Mouse (Mus musculus) stomach, embryonic 15.5 days (tissue): Measurements from ENCODE around the gene Dnm1. TPM values are rescaled to one million over a fixed set of nuclear protein-coding genes. Genes with fewer than 3 reads are reported as not detected.
A peak's percentile ranks its signal among the peaks of the same experiment; 100 is the strongest.

ENCODE experiments used
- ATAC-seq: fragments of 200-750 bp; cut with Nextera tagmentation; 2 replicates; pipeline ENCODE4 v1.8.0; 2017; ENCODE audit warnings: low read depth, moderate number of reproducible peaks, moderate TSS enrichment; ENCODE audit not compliant: insufficient read depth, low FRiP score
- H3K27ac ChIP-seq: fragments of 300-500 bp; sonication (generic); 2 replicates; pipeline ENCODE4 v1.5.1; 2015; ENCODE audit warnings: mild to moderate bottlenecking, inconsistent platforms
- H3K27me3 ChIP-seq: fragments of 300-500 bp; sonication (generic); replicated peaks from 2 replicates; pipeline ENCODE4 v1.6.1; 2015; ENCODE audit warnings: inconsistent platforms
- H3K36me3 ChIP-seq: fragments of 300-500 bp; sonication (generic); 2 replicates; pipeline ENCODE4 v1.6.1; 2015; ENCODE audit warnings: inconsistent platforms
- H3K4me1 ChIP-seq: fragments of 300-500 bp; sonication (generic); 2 replicates; pipeline ENCODE4 v1.6.1; 2015; ENCODE audit warnings: inconsistent platforms
- H3K4me2 ChIP-seq: fragments of 300-500 bp; sonication (generic); 2 replicates; pipeline ENCODE4 v1.6.1; 2015; ENCODE audit warnings: mild to moderate bottlenecking, inconsistent platforms
- H3K4me3 ChIP-seq: fragments of 300-500 bp; sonication (generic); replicated peaks from 2 replicates; pipeline ENCODE4 v1.5.1; 2015; ENCODE audit warnings: inconsistent platforms
- H3K9ac ChIP-seq: fragments of 300-500 bp; sonication (generic); 2 replicates; pipeline ENCODE4 v1.6.1; 2015; ENCODE audit warnings: inconsistent platforms
- H3K9me3 ChIP-seq: fragments of 300-500 bp; sonication (generic); 2 replicates; pipeline ENCODE4 v1.6.1; 2016; ENCODE audit warnings: inconsistent platforms
- WGBS: fragments of 180-500 bp; shearing (Covaris S2); methylation state at CpG from one replicate; pipeline ENCODE4 v1.1.7; 2015; 5-methylcytosine and 5-hydroxymethylcytosine counted together
- polyA plus RNA-seq: library from polyadenylated mRNA; unstranded; fragments of >200 nt; fragmentation: Nextera tagmentation; extraction: Ambion mirVana; gene quantifications from 2 replicates; pipeline ENCODE4 v1.2.1, GENCODE M21; 2015

Dnm1 gene
- polyA plus RNA-seq, 1 experiment from 2014 or later: 12.1 TPM

DNA sequence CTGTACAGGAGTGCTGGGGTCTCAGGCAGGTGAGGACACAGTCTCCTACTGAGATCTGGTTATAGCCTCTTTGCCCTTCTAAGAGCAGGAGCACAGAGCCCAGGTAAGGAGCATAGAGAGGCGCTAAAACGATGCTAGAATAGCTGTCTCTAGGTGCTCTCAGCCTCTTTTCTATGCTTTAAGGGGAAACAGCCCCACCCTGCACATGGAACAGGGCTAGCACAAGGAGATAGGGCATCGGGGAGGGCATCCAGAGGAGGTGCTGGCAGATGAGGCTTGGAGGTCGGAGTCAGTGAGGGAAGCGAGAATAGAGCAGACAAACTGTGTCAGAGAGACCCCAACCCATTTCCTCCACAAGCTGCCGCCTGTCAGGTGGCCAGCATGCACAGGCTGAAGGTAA, 6.1 kb downstream of the Dnm1 start:
- Histone ChIP-seq H3K9me3 (no peaks in the 10 kb centered on the region), H3K9ac (no peak overlapping the region), H3K36me3 (no peaks in the 10 kb centered on the region), H3K4me3 (no peak overlapping the region), H3K4me1 (peaks cover 14% of the 10 kb centered on the region), H3K27ac (no peak overlapping the region), H3K4me2 (no peak overlapping the region), H3K27me3 (0 out of 2 replicates have a peak, but pooled peaks cover 3% of the 10 kb centered on the region)
- 86% methylated on average over 6 of the region's 6 CpGs for WGBS
- no peak for ATAC-seq

DNA sequence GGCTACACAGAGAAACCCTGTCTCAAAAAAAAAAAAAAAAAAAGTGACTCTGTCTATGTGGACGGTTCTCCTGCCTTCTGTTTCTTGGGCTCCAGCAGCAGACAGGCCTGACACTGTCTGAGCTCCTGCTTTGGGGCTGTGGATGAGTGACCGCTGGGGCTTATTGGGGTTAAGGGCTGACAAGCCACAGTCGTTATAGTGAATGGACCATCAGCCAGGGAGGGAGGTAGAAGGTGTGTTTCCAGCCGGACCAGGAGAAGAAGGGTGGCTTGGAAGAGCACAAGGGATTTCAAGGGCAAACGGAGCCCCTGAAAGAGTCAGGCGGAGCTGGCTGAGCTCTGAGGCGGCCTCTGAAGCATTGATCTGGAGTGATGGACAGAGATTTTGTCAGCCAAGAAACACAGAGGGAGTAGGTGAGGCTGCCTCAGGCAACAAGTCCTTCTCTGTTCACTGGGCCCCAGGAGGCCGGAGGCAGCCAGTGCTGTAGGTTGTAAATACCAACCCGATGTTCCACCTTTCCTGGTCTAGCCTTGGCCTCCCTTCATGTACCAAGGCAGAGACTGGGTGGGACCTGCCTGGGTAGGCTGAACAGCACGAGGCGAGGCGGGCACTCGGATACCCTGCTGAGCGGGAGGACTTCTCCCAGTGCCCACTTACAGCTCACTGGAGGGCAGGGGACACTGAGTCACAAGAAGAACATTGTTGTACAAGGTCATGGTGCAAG, 8.4 kb downstream of the Dnm1 start:
- no peak for ATAC-seq
- no peaks in the 10 kb centered on the region for H3K4me1 ChIP-seq
- H3K36me3 ChIP-seq: no peaks in the 10 kb centered on the region
- no peaks in the 10 kb centered on the region for H3K9me3 ChIP-seq
- 73% methylated on average over 14 of the region's 14 CpGs for WGBS
- H3K27me3 ChIP-seq: 0 out of 2 replicates have a peak, but pooled peaks cover 2% of the 10 kb centered on the region
- H3K9ac ChIP-seq: no peak overlapping the region
- no peak overlapping the region for H3K4me3 ChIP-seq
- no peak overlapping the region for H3K27ac ChIP-seq
- no peak overlapping the region for H3K4me2 ChIP-seq

DNA sequence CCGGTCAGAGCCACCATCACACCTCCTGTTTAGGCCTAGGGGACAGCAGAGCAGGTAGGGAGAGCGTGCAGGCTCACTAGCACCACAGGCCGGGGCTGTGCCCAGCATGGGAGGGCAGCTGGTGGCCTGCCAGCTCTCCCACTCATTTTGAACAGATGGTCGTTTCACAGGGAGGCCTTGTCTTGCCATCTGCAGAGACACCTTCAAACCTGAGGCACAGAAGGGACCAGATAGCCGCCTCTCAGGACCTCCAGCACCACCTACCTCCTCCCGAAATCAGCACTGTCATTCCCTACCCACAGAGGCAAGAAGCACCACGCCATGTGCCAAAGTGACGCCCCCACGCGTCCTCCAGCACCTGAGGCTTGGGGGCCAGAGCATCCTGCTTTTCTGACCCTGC, 9.1 kb downstream of the Dnm1 start:
- Histone ChIP-seq H3K9ac (no peak overlapping the region), H3K9me3 (no peaks in the 10 kb centered on the region), H3K27me3 (no peaks in the 10 kb centered on the region), H3K4me2 (no peak overlapping the region), H3K4me3 (no peak overlapping the region), H3K4me1 (no peaks in the 10 kb centered on the region), H3K36me3 (no peaks in the 10 kb centered on the region), H3K27ac (no peak overlapping the region)
- ATAC-seq: no peak
- 84% methylated on average over 10 of the region's 10 CpGs for WGBS

- 86% methylated on average over 2 of the region's 2 CpGs for WGBS
- H3K9me3 ChIP-seq: no peaks in the 10 kb centered on the region
- H3K27ac ChIP-seq: no peak overlapping the region
- H3K9ac ChIP-seq: no peak overlapping the region
- ATAC-seq: no peak
- H3K4me3 ChIP-seq: no peak overlapping the region
- H3K36me3 ChIP-seq: no peaks in the 10 kb centered on the region
- H3K4me1 ChIP-seq: no peaks in the 10 kb centered on the region
- H3K4me2 ChIP-seq: no peak overlapping the region
- H3K27me3 ChIP-seq: no peaks in the 10 kb centered on the region
Measured at GRCm38 (mm10) chr2:32343351-32343671, 9.8 kb downstream of the Dnm1 start.

GRCm38 (mm10) chr2:32342539-32343350, 10.4 kb downstream of the Dnm1 start:
- Histone ChIP-seq H3K27ac (no peak overlapping the region), H3K4me1 (no peaks in the 10 kb centered on the region), H3K4me2 (no peak overlapping the region), H3K9ac (no peak overlapping the region), H3K9me3 (no peaks in the 10 kb centered on the region), H3K4me3 (no peak overlapping the region), H3K36me3 (no peaks in the 10 kb centered on the region), H3K27me3 (no peaks in the 10 kb centered on the region)
- WGBS: 71% methylated on average over 6 of the region's 6 CpGs
- ATAC-seq: peak; percentile 49; the same call in 1 of the 2 replicates

GRCm38 (mm10) chr2:32342039-32342438, 11.1 kb downstream of the Dnm1 start:
- no peak overlapping the region for H3K9ac ChIP-seq
- ATAC-seq: no peak
- H3K4me1 ChIP-seq: no peaks in the 10 kb centered on the region
- WGBS: 91% methylated on average over 4 of the region's 4 CpGs
- no peak overlapping the region for H3K4me2 ChIP-seq
- no peak overlapping the region for H3K4me3 ChIP-seq
- no peaks in the 10 kb centered on the region for H3K9me3 ChIP-seq
- H3K36me3 ChIP-seq: no peaks in the 10 kb centered on the region
- no peaks in the 10 kb centered on the region for H3K27me3 ChIP-seq
- H3K27ac ChIP-seq: no peak overlapping the region

- Histone ChIP-seq H3K9me3 (no peaks in the 10 kb centered on the region), H3K27me3 (no peaks in the 10 kb centered on the region), H3K4me2 (no peak overlapping the region), H3K27ac (no peak overlapping the region), H3K36me3 (no peaks in the 10 kb centered on the region), H3K4me3 (no peak overlapping the region), H3K9ac (no peak overlapping the region), H3K4me1 (no peaks in the 10 kb centered on the region)
- ATAC-seq: no peak
- WGBS: 84% methylated on average over 4 of the region's 4 CpGs
Measured at GRCm38 (mm10) chr2:32341634-32341939, 11.6 kb downstream of the Dnm1 start.

DNA sequence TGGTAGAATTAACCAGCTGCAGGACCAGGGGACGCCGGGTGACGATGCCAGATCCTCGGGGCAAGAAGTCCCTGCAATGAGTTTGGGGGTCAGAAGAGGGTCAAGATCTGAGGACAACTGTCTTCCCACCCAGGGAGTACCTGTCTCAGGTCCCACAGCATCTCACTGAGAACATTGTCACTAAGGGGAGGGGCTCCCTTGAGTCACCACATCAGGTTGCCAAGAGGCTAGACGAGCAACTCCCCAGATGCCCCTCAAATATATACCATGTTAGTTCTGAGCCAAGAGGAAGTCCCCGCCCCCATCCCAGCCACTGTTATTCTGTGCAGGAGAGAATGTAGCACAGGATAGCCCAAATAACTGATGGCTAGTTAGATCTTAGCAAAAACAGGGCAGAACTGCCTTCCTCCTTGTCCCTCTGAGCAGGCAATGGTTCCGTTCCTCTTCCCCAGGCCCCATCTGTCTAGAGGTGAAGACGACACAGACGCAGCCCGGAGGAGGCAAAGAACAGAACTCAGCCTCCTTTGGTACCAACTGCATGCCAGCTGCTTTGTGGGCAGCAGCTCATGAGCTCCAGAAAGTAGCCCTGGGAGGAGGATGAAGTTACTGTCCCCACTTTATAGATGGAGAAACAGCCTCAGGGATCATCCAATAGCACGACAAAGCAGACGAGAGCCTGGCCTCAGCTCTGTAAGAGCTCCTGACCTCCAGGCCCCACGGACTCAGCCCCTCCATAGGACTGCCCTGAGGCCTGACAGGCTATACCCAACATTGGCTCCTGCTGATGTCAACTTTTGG, 12.1 kb downstream of the Dnm1 start:
- Histone ChIP-seq H3K4me1 (no peaks in the 10 kb centered on the region), H3K27ac (no peak overlapping the region), H3K9ac (no peak overlapping the region), H3K27me3 (no peaks in the 10 kb centered on the region), H3K9me3 (no peaks in the 10 kb centered on the region), H3K4me3 (no peak overlapping the region), H3K36me3 (no peaks in the 10 kb centered on the region), H3K4me2 (no peak overlapping the region)
- WGBS: 81% methylated on average over 13 of the region's 13 CpGs
- no peak for ATAC-seq

DNA sequence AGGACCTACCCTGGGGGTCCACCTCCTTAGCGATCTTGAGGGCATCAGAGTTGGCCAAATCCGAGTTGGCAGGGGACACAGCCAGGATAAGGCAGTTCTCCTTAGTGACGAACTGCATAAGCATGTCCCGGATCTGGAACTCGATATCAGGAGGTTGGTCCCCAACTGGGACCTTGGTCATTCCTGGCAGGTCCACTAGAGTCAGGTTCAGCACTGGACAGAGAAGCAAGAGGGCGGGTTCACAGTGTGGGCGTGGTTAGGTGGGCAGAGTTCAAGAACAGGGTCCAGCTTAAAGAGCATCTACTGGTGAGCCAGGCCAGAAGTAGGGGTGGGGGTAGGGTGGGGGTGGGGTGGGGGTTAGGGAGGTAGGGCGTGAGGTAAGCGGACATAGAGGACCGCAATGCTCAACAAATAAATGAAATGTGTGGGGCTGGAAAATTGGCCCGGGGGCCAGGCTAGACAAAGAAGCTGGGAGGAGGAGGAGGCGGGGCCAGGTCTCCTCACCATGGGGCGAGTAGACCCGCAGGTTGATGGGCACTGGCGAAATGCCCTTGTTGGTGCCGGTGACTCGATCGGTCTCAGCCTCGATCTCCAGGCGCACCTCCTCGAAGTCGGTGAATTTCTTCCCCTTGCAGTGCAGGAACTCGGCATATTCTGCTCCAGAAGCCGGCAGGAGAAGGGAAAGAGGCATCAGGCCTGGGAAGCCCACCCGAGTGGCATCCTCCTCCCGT, 13.1 kb downstream of the Dnm1 start:
- H3K27ac ChIP-seq: no peak overlapping the region
- no peak for ATAC-seq
- H3K27me3 ChIP-seq: no peaks in the 10 kb centered on the region; the same call in 1 of the 2 replicates
- no peaks in the 10 kb centered on the region for H3K36me3 ChIP-seq
- no peak overlapping the region for H3K4me2 ChIP-seq
- 0 out of 2 replicates have a peak, but pooled peaks cover 2% of the 10 kb centered on the region for H3K4me1 ChIP-seq
- no peaks in the 10 kb centered on the region for H3K9me3 ChIP-seq
- WGBS: 46% methylated on average over 26 of the region's 26 CpGs
- H3K4me3 ChIP-seq: no peak overlapping the region
- no peak overlapping the region for H3K9ac ChIP-seq

DNA sequence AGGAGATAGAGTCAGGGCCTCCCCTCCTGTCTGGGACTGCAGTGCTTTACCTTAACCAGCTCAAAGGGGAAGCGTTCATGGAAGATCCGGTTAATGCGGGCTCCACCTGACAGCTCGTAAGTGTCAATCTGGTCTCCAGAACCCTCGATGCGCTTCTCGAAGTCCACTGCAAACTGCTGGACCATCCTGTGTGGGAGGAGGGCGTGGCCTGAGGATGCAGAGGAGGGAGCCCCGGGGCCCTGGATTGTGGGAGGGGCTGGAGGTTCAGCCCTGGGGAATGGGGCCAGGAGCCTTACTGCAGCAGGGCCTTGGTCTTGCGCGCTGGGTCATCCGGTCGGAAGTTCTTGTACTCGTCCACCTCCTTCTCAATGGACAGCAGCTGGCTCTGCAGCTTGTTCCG, 17.2 kb downstream of the Dnm1 start:
- no peak overlapping the region for H3K9ac ChIP-seq
- H3K36me3 ChIP-seq: no peaks in the 10 kb centered on the region
- no peak overlapping the region for H3K4me3 ChIP-seq
- no peaks in the 10 kb centered on the region for H3K9me3 ChIP-seq
- no peak for ATAC-seq
- WGBS: 52% methylated on average over 15 of the region's 15 CpGs
- H3K4me2 ChIP-seq: no peak overlapping the region
- no peaks in the 10 kb centered on the region; the same call in 1 of the 2 replicates for H3K27me3 ChIP-seq
- 0 out of 2 replicates have a peak, but pooled peaks cover 2% of the 10 kb centered on the region for H3K4me1 ChIP-seq
- H3K27ac ChIP-seq: no peak overlapping the region

DNA sequence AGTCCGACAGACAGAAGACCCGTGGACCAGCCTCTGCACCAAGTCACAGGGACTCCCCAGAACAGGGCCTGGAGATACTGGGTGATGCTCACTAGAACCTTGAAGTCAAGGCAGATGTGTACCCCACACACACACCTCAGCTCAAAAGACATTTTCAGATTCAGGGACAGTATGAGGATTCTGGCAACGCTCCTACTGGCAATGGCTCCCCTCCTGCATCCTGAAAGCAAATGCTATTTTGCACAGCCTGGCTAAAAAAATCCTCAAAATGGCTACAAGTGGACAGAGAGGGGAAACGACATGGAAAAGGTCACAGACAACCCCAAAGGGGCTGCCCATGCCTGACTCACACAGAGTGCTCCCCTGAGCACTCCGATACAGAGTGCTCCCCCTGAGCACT, 21.0 kb downstream of the Dnm1 start:
- Histone ChIP-seq H3K4me1 (0 out of 2 replicates have a peak, but pooled peaks cover 5% of the 10 kb centered on the region), H3K27me3 (no peaks in the 10 kb centered on the region; the same call in 1 of the 2 replicates), H3K27ac (no peak overlapping the region), H3K4me3 (no peak overlapping the region), H3K4me2 (no peak overlapping the region), H3K9me3 (no peaks in the 10 kb centered on the region), H3K36me3 (no peaks in the 10 kb centered on the region), H3K9ac (no peak overlapping the region)
- ATAC-seq: no peak
- 89% methylated on average over 5 of the region's 5 CpGs for WGBS
